Mouse (Mus musculus): ENCODE results near the gene Abcb9. TPM values are rescaled to one million over a fixed set of nuclear protein-coding genes. Genes with fewer than 3 reads are reported as not detected.

The Abcb9 gene
- polyA plus RNA-seq (2015; fragmentation: Illumina TruSeq; extraction: RNeasy Lipid Tissue Mini Kit (QIAGEN cat#74804); ENCODE audit: insufficient read depth, low replicate concordance), result 1.5 TPM

DNA sequence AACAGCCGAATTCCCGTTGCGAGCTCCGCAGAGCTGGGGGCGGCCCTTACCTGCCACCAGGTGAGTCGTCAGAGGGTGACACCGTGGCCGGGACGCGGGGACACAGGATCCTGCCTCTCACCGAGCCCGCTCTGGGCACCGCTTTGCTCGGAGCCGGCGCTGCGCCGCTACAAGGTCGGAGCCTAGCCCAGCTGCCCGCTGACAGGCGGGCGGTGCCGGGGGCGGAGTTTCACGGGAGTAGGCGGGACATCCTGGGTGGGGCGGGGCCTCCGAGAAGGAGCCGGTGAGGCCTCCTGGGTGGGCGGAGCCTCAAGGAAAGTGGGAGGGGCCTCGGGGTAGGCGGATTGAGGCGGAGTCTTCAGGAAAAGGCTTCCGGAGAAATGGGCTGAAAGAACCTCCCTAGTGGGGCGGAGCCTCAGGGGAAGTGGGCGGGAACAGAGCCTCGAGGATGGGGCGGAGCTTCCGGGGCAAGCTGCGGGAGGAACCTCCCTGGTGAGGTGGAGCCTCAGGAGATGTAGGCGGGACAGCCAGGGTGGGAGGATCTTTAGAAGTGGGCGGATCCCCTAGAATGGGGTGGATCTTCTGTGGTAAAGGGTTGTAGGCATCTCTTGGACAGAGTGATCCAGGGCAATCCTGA is at the start of gene Abcb9:
Gene Abcb9 (minus strand): TSS at position 203 of the 637 bp plus-strand sequence.

DNA sequence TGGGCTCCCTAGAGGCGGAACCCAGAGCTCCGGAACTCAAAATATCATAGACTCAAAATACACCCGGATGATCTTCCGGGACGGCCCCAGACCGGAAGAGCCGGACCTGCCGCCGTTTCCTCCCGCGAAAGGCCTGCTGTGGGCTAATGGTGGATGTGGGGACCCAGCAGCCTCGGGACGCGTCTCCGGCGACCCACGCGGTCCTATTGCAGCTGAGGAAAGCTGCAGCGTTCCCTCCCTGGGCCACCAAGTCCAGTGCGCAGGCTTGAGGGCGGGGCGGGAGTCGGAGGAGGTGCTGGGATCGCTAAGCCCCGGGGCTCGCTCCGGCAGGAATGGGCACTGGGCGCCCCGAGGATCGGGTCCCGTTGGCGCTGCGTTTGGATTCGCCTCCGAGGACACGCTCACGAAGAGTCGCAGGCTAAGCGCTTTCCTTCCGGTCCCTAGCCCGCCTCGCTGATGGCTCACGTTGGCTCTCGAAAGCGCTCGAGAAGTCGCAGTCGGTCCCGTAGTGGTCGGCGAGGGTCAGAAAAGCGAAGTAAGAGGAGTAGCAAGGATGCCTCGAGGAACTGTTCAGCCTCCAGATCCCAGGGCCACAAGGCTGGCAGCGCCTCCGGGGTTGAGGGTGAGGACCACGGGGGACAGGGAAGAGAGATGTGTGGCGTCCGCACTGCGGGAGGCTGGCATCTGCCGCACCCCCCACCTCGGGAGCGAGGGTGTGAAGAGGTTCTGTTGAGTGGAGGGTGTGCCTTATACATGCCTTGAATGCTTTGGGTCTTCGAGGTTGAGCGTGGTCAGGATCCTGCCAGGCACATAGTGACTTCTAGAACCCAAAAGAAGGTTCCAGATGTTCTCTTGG is 20.6 kb upstream of the Abcb9 start, which contains the start of gene Arl6ip4:
Gene Arl6ip4 (plus strand): TSS at position 100 of the 856 bp plus-strand sequence.

DNA sequence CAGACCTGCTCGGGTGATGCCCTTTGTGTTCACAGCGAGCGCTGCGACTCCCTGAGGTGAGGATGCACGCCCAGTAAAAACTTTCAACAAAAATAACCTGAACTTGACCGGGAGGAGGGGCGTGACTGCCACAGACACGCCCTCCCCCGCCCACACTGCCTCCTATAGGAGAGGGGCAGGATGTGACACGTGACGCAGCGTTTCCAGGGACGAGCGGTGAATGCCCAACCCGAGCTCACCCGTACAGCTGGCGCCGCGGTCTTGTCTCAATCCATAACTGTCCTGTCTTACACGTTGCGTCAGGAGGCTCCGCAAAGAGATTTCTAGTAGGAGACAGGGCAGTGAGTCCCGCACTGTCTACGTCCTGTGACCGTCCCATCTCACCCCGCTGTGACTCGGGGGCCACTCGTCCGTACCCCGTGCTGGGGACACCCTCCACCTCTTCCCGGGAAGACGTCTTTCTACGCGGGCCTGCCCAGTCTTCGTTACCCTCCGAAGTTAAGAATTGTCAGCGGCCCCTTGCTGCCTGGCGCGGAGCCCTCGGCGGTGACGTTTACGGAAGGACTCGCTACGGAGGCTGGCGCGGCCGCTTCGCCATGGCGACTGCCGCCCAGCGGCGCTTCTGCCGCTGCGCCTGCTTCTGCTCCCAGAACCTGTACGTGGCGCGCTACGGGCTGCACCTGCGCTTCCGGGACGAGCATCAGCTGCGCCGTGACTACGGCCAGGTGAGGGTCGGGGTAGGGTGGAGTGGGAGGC is 16.3 kb upstream of the Abcb9 start, which contains the start of gene Ogfod2:
Gene Ogfod2 (plus strand): TSS at position 556 of the 756 bp plus-strand sequence.

DNA sequence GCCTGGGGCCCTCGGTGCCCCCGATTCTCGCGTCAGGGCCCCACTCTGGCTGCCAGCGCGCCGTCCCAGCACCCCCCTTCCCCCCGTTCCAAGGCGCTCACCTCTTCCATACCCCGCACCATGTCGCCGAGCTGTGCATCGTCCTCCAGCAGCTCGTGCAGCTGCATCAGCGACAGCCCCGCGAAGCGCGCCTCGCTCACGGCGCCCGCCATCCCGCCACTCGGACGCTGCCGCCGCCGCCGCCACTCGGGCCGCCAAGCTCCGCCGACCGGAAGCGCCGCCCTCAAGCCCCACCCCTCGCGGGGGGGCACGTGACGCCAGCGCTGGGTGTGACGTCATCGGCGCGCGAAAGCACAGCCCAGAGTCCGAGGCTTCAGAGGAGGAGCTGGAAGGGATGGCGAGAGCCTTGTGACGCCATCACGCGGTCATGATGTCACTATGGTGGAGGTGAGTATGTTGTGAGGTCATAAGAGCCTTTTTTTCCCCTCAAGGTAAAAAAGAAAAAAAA is 63.5 kb downstream of the Abcb9 start, which contains the start of gene Vps37b:
Gene Vps37b (minus strand): TSS at position 270 of the 508 bp plus-strand sequence.

Other genes with a start within 250 kb of the Abcb9 start
- 10.4 TPM for gene Hcar2, start 230.3 kb downstream of the Abcb9 start, polyA plus RNA-seq (2015; fragmentation: Illumina TruSeq; extraction: RNeasy Lipid Tissue Mini Kit (QIAGEN cat#74804); ENCODE audit: insufficient read depth, low replicate concordance)
- gene Hcar1, start 215.8 kb downstream of the Abcb9 start, polyA plus RNA-seq (2015; fragmentation: Illumina TruSeq; extraction: RNeasy Lipid Tissue Mini Kit (QIAGEN cat#74804); ENCODE audit: insufficient read depth, low replicate concordance), result 0.94 TPM
- 100 TPM for gene Denr, start 188.6 kb downstream of the Abcb9 start, polyA plus RNA-seq (2015; fragmentation: Illumina TruSeq; extraction: RNeasy Lipid Tissue Mini Kit (QIAGEN cat#74804); ENCODE audit: insufficient read depth, low replicate concordance)
- gene Gm43518, start 168.4 kb downstream of the Abcb9 start, polyA plus RNA-seq (2015; fragmentation: Illumina TruSeq; extraction: RNeasy Lipid Tissue Mini Kit (QIAGEN cat#74804); ENCODE audit: insufficient read depth, low replicate concordance), result 1.5 TPM
- 9.3 TPM for gene Ccdc62, start 165.1 kb downstream of the Abcb9 start, polyA plus RNA-seq (2015; fragmentation: Illumina TruSeq; extraction: RNeasy Lipid Tissue Mini Kit (QIAGEN cat#74804); ENCODE audit: insufficient read depth, low replicate concordance)
- gene Hip1r, start 122.2 kb downstream of the Abcb9 start, polyA plus RNA-seq (2015; fragmentation: Illumina TruSeq; extraction: RNeasy Lipid Tissue Mini Kit (QIAGEN cat#74804); ENCODE audit: insufficient read depth, low replicate concordance), result 31.3 TPM
- 20.3 TPM for gene Vps37b, start 63.5 kb downstream of the Abcb9 start, polyA plus RNA-seq (2015; fragmentation: Illumina TruSeq; extraction: RNeasy Lipid Tissue Mini Kit (QIAGEN cat#74804); ENCODE audit: insufficient read depth, low replicate concordance)
- gene Ogfod2, start 16.5 kb upstream of the Abcb9 start, polyA plus RNA-seq (2015; fragmentation: Illumina TruSeq; extraction: RNeasy Lipid Tissue Mini Kit (QIAGEN cat#74804); ENCODE audit: insufficient read depth, low replicate concordance), result 11.8 TPM
- 24.9 TPM for gene Arl6ip4, start 20.3 kb upstream of the Abcb9 start, polyA plus RNA-seq (2015; fragmentation: Illumina TruSeq; extraction: RNeasy Lipid Tissue Mini Kit (QIAGEN cat#74804); ENCODE audit: insufficient read depth, low replicate concordance)
- 16.3 TPM for gene Pitpnm2, start 154.0 kb upstream of the Abcb9 start, polyA plus RNA-seq (2015; fragmentation: Illumina TruSeq; extraction: RNeasy Lipid Tissue Mini Kit (QIAGEN cat#74804); ENCODE audit: insufficient read depth, low replicate concordance)
- gene Mphosph9, start 232.2 kb upstream of the Abcb9 start, polyA plus RNA-seq (2015; fragmentation: Illumina TruSeq; extraction: RNeasy Lipid Tissue Mini Kit (QIAGEN cat#74804); ENCODE audit: insufficient read depth, low replicate concordance), result 25.4 TPM
- 15.1 TPM for gene 2810006K23Rik, start 232.3 kb upstream of the Abcb9 start, polyA plus RNA-seq (2015; fragmentation: Illumina TruSeq; extraction: RNeasy Lipid Tissue Mini Kit (QIAGEN cat#74804); ENCODE audit: insufficient read depth, low replicate concordance)

Data from spleen, adult 10 weeks (tissue).